Mouse (Mus musculus) neural tube, embryonic 14.5 days (tissue): ENCODE data around the gene Zcchc24. TPM values are rescaled to one million over a fixed set of nuclear protein-coding genes. Genes with fewer than 3 reads are reported as not detected.

Source experiments
- ATAC-seq: fragments of 200-750 bp; cut with Nextera tagmentation; 2 replicates; pipeline ENCODE4 v1.8.0; 2017; ENCODE audit warnings: low read depth, mild to moderate bottlenecking, moderate TSS enrichment, moderate library complexity
- H3K27ac ChIP-seq: fragments of 300-500 bp; sonication (generic); 2 replicates; pipeline ENCODE4 v1.5.1; 2014; ENCODE audit warnings: low read depth, mild to moderate bottlenecking, control low read depth, low read length, moderate library complexity, mixed read lengths
- H3K27me3 ChIP-seq: fragments of 300-500 bp; sonication (generic); 2 replicates; pipeline ENCODE4 v1.6.1; 2014; ENCODE audit warnings: low read length; ENCODE audit not compliant: control insufficient read depth, insufficient read depth
- H3K36me3 ChIP-seq: fragments of 300-500 bp; sonication (generic); 2 replicates; pipeline ENCODE4 v1.6.1; 2014; ENCODE audit warnings: low read length, mixed read lengths; ENCODE audit not compliant: control insufficient read depth, insufficient read depth
- H3K4me1 ChIP-seq: fragments of 300-500 bp; sonication (generic); 2 replicates; pipeline ENCODE4 v1.6.1; 2014; ENCODE audit warnings: low read length; ENCODE audit not compliant: control insufficient read depth, insufficient read depth
- H3K4me2 ChIP-seq: fragments of 300-500 bp; sonication (generic); 2 replicates; pipeline ENCODE4 v1.6.1; 2014; ENCODE audit warnings: mild to moderate bottlenecking, low read depth, low read length, control low read depth
- H3K4me3 ChIP-seq: fragments of 300-500 bp; sonication (generic); 2 replicates; pipeline ENCODE4 v1.5.1; 2014; ENCODE audit warnings: low read depth, low read length, control low read depth, mixed read lengths
- H3K9ac ChIP-seq: fragments of 300-500 bp; sonication (generic); replicated peaks from 2 replicates; pipeline ENCODE4 v1.6.1; 2014; ENCODE audit warnings: low read depth, mild to moderate bottlenecking, control low read depth, low read length, mixed read lengths
- H3K9me3 ChIP-seq: fragments of 300-500 bp; sonication (generic); 2 replicates; pipeline ENCODE4 v1.6.1; 2016; ENCODE audit warnings: low read length; ENCODE audit not compliant: control insufficient read depth
- WGBS: fragments of 180-500 bp; shearing (Covaris S2); extraction: QIAGEN DNeasy Blood & Tissue Kit; methylation state at CpG from one replicate; pipeline ENCODE4 v1.1.7; 2014; 5-methylcytosine and 5-hydroxymethylcytosine counted together
- polyA plus RNA-seq: library from polyadenylated mRNA; unstranded; fragments of >200 nt; fragmentation: Nextera tagmentation; extraction: Ambion mirVana; gene quantifications from 2 replicates; pipeline ENCODE4 v1.2.1, GENCODE M21; 2014

Gene Zcchc24
- polyA plus RNA-seq, 1 experiment from 2014 or later = 11.0 TPM

DNA sequence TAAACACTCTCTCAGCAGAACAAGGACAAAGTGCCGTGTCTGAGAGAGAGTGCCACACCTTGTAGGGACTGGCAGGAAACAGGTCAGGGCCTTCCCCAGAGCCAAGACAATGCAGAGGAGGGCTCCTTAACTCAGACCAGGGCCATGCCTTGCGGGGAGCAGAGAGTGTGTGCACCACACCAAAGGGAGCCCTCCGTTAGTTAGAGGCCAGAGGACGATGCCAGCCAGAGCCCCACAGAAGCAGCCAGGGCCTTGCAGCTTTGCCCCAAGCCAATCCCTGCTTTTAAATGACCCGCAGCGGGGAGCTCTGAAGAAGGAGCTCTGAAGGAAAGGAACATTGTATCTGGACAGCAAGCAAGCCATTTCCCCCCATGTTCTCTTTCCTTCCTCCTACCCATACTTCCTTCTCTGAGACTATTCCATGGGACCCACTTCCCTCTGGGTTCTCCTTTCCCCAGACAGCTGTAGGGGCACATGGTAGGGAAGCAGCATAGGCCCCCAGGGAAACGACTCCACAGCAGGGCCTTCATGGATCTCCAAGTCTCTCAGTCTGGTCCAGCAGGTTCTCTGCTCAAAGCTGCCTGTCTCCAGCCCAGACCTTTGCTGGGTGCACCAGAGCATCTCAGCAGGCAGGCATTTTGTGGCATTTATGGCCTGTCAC lies 105.1 kb downstream of the Zcchc24 start:
- 82% methylated on average over 7 of the region's 7 CpGs for WGBS
- Histone ChIP-seq H3K9ac (no peak overlapping the region), H3K4me2 (no peak overlapping the region), H3K27me3 (no peaks in the 10 kb centered on the region), H3K27ac (no peak overlapping the region), H3K9me3 (no peaks in the 10 kb centered on the region), H3K4me1 (no peaks in the 10 kb centered on the region), H3K36me3 (peaks cover 55% of the 10 kb centered on the region), H3K4me3 (no peak overlapping the region)
- no peak for ATAC-seq

Other genes starting within 250 kb of the Zcchc24 start
- gene Ppif, start 74.9 kb downstream of the Zcchc24 start, polyA plus RNA-seq = 38.2 and 41.2 TPM in 2 replicates
- gene Anxa11, start 73.1 kb upstream of the Zcchc24 start, polyA plus RNA-seq = 0.91 and 1.7 TPM in 2 replicates
- not detected in 2 replicates for gene Plac9a, start 134.1 kb upstream of the Zcchc24 start, polyA plus RNA-seq
- gene Tmem254a, start 158.6 kb upstream of the Zcchc24 start, polyA plus RNA-seq = 4.8 and 9.1 TPM in 2 replicates
- gene Cphx1, start 169.3 kb upstream of the Zcchc24 start, polyA plus RNA-seq = not detected in 2 replicates
- 1.7 and 3.3 TPM in 2 replicates for gene Duxbl1, start 209.5 kb upstream of the Zcchc24 start, polyA plus RNA-seq